Mouse (Mus musculus) small intestine, adult 2 months (tissue): ENCODE data around the gene B3galt5. TPM values are rescaled to one million over a fixed set of nuclear protein-coding genes. Genes with fewer than 3 reads are reported as not detected.
"Not testable (repeated sequence)": the region's sequence is repeated elsewhere in the genome, so short reads cannot be mapped to it uniquely, and the experiment has no call there.

Experiments used
- H3K27ac ChIP-seq: fragments of 200-500 bp; 2 replicates; pipeline ENCODE4 v1.5.1; 2012; ENCODE audit warnings: low read depth, low read length, control low read depth, inconsistent platforms; ENCODE audit not compliant: insufficient read depth
- H3K27me3 ChIP-seq: fragments of 200-500 bp; 2 replicates; pipeline ENCODE4 v1.6.1; 2012; ENCODE audit warnings: mild to moderate bottlenecking, moderate library complexity, low read length, inconsistent platforms; ENCODE audit not compliant: control insufficient read depth, insufficient read depth
- H3K36me3 ChIP-seq: fragments of 200-500 bp; 2 replicates; pipeline ENCODE4 v1.6.1; 2012; ENCODE audit warnings: mild to moderate bottlenecking, low read length, control low read depth, inconsistent platforms; ENCODE audit not compliant: control insufficient read depth, insufficient read depth
- H3K4me1 ChIP-seq: fragments of 200-500 bp; 2 replicates; pipeline ENCODE4 v1.6.1; 2012; ENCODE audit warnings: low read length, inconsistent platforms, mixed read lengths; ENCODE audit not compliant: control insufficient read depth, insufficient read depth, insufficient read length
- H3K4me3 ChIP-seq: fragments of 200-500 bp; 2 replicates; pipeline ENCODE4 v1.5.1; 2012; ENCODE audit warnings: low read depth, mild to moderate bottlenecking, control low read depth, inconsistent platforms, low read length, moderate library complexity
- CTCF ChIP-seq: fragments of 200-500 bp; IDR thresholded peaks from 2 replicates; pipeline ENCODE4 v1.5.1; 2012; ENCODE audit warnings: low read depth, mild to moderate bottlenecking, control low read depth, inconsistent platforms, low read length, moderate library complexity, mixed read lengths; ENCODE audit not compliant: insufficient replicate concordance, insufficient read length; ENCODE audit errors: extremely low read depth
- POLR2A ChIP-seq: fragments of 200-500 bp; IDR thresholded peaks from 2 replicates; pipeline ENCODE4 v1.6.1; 2012; ENCODE audit warnings: low read depth, mild to moderate bottlenecking, control low read depth, inconsistent platforms, low read length, moderate library complexity
- WGBS: fragments of 180-500 bp; shearing (Covaris S2); methylation state at CpG from one replicate; pipeline ENCODE4 v1.1.7; 2018; 5-methylcytosine and 5-hydroxymethylcytosine counted together
- polyA plus RNA-seq: library from polyadenylated mRNA; depleted of rRNA; stranded (reverse); fragments of >200 nt; gene quantifications from 2 replicates; pipeline ENCODE4 v1.2.3, GENCODE M21; 2012

The B3galt5 gene
- polyA plus RNA-seq, 1 experiment = 0.34 TPM

DNA sequence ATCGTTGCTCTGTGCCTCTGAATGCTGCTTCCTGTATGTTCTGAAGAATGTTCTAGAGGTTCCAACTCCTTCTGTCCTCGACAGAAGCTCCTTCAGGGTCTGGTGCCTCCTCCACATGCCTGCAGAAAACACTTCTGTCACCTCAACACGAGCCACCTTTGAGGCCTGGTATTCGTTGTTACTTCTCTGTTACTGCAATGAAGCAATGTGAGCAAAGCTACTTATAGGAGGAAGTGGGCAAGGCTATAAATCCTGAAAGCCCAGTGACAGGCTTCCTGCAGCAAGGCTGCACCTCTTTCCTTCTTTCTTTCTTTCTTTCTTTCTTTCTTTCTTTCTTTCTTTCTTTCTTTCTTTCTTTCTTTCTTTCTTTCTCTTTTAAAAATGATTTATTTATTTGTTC is 71.3 kb downstream of the B3galt5 start:
- Histone ChIP-seq H3K27ac (no peak overlapping the region), H3K27me3 (no peaks in the 10 kb centered on the region), H3K4me3 (no peak overlapping the region), H3K36me3 (no peaks in the 10 kb centered on the region), H3K4me1 (peaks cover 6% of the 10 kb centered on the region)
- TF ChIP-seq POLR2A (no peak), CTCF (no peak)
- WGBS = 60% methylated on average over 4 of the region's 4 CpGs

DNA sequence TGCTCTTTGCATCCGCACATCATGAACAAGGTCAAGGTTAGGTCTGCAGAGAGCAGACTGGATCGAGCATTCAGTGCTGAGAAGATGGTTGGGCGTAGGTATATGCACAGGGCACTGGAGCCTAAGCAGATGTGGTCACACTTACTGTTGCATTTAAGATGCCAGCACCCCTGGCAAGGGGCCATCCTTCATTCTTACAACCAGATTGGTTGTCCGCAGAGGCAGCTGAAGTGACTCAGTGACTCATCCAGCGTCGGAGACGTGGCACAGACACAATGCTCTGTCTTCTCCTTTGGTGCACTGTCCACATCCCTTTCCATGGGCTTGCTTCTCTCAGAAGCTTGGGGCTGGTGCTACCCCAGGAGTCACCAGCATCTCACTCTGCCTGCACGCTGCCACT is 82.2 kb downstream of the B3galt5 start:
- 84% methylated on average over 8 of the region's 8 CpGs for WGBS
- Histone ChIP-seq H3K4me1 (peaks cover 3% of the 10 kb centered on the region; the same call in 1 of the 2 replicates), H3K27me3 (no peaks in the 10 kb centered on the region), H3K36me3 (no peaks in the 10 kb centered on the region), H3K4me3 (no peak overlapping the region), H3K27ac (no peak overlapping the region)
- TF ChIP-seq CTCF = no peak
- no peak for TF ChIP-seq POLR2A

DNA sequence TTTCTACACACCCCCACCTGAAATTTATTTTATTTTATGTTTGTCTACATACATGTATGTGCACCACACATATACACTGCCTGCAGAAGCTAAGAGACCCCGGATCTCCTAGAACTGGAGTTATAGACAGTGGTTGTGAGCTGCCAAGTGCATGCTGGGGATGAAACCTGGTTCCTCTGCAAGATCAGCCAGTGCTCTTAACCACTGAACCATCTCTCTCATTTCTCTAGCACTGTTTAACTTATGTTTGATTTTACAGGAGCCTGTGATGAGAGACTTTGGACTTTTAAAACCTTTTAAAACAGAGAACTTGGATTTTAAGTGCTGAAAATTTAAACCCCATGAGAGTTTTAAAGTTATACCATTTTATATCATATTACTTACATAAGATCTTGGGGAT is 87.1 kb downstream of the B3galt5 start:
- TF ChIP-seq CTCF (no peak), POLR2A (no peak)
- no peaks in the 10 kb centered on the region for H3K36me3 ChIP-seq
- H3K4me3 ChIP-seq = no peak overlapping the region
- H3K27ac ChIP-seq = no peak overlapping the region
- WGBS = 91% methylated on average over 1 of the region's 1 CpGs
- H3K27me3 ChIP-seq = no peaks in the 10 kb centered on the region
- H3K4me1 ChIP-seq = peaks cover 11% of the 10 kb centered on the region

DNA sequence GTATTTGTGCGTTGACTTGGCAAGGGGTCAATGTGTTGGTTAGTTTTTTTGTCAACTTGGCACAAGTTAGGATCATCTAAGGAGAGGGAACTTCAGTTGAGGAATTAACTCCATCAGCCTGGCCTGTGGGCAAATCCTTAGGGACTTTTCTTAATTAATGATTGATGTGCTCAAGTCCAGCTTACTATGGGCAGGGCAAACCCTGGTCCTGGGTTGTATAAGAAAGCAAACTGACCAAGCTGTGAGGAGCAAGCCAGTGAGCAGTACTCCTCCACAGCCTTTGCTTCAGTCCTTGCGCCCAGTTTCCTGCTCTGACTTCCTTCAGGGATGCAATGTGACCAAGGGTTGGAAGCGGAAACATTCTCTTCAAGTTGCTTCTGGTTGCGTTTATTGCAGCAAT is 87.6 kb downstream of the B3galt5 start:
- TF ChIP-seq POLR2A = no peak
- TF ChIP-seq CTCF = no peak
- no peaks in the 10 kb centered on the region for H3K36me3 ChIP-seq
- 93% methylated on average over 4 of the region's 4 CpGs for WGBS
- H3K4me3 ChIP-seq = no peak overlapping the region
- H3K27me3 ChIP-seq = no peaks in the 10 kb centered on the region
- peaks cover 11% of the 10 kb centered on the region for H3K4me1 ChIP-seq
- H3K27ac ChIP-seq = no peak overlapping the region

DNA sequence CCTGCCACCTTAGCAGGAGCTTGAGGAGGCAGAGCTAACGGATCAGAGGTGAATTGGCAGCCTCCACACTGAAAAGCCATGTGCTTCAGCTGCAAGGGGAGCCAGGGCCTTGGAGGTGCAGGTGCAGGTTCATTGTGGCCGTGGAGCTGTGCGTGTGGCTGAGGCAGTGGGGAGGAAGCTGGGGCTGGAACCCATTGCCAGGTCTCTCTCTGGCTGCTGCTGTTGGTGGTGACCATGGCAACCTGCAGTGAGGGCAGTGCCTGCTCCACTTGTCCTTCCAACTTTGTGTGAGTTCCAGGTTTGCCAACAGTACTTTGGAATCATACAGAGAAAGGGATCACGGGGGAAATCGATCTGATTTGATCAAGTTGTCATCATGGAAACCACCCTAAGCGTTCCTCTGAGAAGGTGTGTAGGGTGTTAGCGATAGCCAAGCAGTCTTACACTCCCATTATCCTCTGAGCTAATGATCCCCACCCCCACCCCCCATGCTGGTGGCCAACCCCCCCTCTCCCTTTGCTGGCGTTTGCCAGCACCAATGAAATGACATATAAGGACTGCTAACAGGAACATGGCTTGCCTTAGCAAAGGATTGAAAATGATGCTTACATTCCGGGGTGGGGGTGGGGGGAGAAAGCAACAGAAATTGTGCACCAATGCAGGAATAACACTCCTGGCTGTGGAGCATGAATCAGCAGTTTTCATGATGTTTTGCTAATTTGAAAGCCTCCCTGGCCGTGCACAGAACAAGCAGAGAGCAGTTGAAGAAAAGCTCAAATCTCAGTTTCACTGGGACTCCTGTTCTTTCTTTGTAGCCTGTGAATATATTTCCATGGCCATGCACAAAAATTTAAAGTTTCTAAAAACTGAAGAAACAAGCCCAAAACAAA is 90.8 kb downstream of the B3galt5 start:
- no peaks in the 10 kb centered on the region for H3K36me3 ChIP-seq
- H3K27me3 ChIP-seq = no peaks in the 10 kb centered on the region
- H3K4me1 ChIP-seq = peaks cover 11% of the 10 kb centered on the region
- 18% methylated on average over 10 of the region's 10 CpGs for WGBS
- TF ChIP-seq POLR2A = no peak
- TF ChIP-seq CTCF = no peak
- H3K4me3 ChIP-seq = no peak overlapping the region
- H3K27ac ChIP-seq = no peak overlapping the region

DNA sequence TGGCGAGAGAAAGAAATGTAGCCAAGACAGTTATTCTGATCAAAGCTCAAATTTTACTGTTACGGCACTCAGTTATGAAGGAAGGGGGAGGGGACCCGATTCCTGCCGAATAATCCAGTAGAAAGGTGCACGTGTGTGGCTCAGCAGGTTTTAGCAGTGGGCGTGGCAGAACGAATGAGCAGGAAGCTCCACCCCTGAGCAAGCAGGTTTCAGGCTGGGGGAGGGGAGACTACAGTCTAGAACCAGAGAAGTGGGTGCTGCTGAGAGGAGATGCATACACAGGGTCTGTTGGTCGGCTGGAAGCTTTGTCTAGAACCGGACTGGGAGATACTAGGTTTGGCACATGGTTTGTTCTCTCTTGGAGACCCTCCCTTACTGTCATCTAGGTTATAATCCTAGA is 91.7 kb downstream of the B3galt5 start:
- not testable (repeated sequence) for H3K27ac ChIP-seq, H3K27me3 ChIP-seq, H3K36me3 ChIP-seq, H3K4me3 ChIP-seq
- 15% methylated on average over 9 of the region's 9 CpGs for WGBS
- peaks cover 11% of the 10 kb centered on the region for H3K4me1 ChIP-seq

DNA sequence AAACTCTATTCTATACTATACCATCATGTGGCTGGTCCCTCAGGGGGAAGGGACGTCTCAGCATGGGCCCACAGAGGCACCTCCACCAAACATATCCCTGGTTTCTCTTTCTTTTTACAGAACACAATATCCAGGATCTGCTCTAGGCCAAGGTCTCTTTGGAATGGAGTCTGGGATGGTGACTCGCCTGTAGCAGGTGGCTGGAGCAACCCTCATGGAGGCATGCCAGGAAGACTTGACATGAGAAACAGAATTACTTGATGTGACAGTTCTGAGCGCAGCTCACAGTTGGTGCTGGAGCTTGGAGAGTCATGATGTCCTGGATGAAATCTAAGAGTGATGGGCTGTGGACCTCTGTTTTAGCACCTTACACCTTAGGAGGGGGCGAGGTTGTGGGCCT is 104.0 kb downstream of the B3galt5 start:
- Histone ChIP-seq H3K36me3 (no peaks in the 10 kb centered on the region), H3K27me3 (no peaks in the 10 kb centered on the region), H3K4me1 (no peaks in the 10 kb centered on the region), H3K4me3 (no peak overlapping the region), H3K27ac (no peak overlapping the region)
- 62% methylated on average over 4 of the region's 4 CpGs for WGBS
- no peak for TF ChIP-seq POLR2A
- no peak for TF ChIP-seq CTCF
